Mouse (Mus musculus) embryonic facial prominence, embryonic 14.5 days (tissue): ENCODE data around the gene Rbpms2. TPM values are rescaled to one million over a fixed set of nuclear protein-coding genes. Genes with fewer than 3 reads are reported as not detected.
A peak's percentile ranks its signal among the peaks of the same experiment; 100 is the strongest.
"Not testable (repeated sequence)": the region's sequence is repeated elsewhere in the genome, so short reads cannot be mapped to it uniquely, and the experiment has no call there.

Experiments used
- ATAC-seq: fragments of 200-750 bp; cut with Nextera tagmentation; 2 replicates; pipeline ENCODE4 v1.8.0; 2017; ENCODE audit warnings: low read depth, moderate number of reproducible peaks, moderate TSS enrichment
- DNase-seq: peaks from one replicate; pipeline ENCODE4 v3.0.0-alpha.2; 2015; ENCODE audit warnings: low spot score
- H3K27ac ChIP-seq: fragments of 300-500 bp; sonication (generic); replicated peaks from 2 replicates; pipeline ENCODE4 v1.5.1; 2014; ENCODE audit warnings: low read depth, mild to moderate bottlenecking, low read length, moderate library complexity
- H3K27me3 ChIP-seq: fragments of 300-500 bp; sonication (generic); replicated peaks from 2 replicates; pipeline ENCODE4 v1.6.1; 2014; ENCODE audit warnings: low read length; ENCODE audit not compliant: control insufficient read depth, insufficient read depth
- H3K36me3 ChIP-seq: fragments of 300-500 bp; sonication (generic); 2 replicates; pipeline ENCODE4 v1.6.1; 2014; ENCODE audit warnings: low read length, mixed read lengths; ENCODE audit not compliant: control insufficient read depth, insufficient read depth
- H3K4me1 ChIP-seq: fragments of 300-500 bp; sonication (generic); 2 replicates; pipeline ENCODE4 v1.6.1; 2014; ENCODE audit warnings: antibody characterized with exemption, low read length; ENCODE audit not compliant: control insufficient read depth, insufficient read depth
- H3K4me2 ChIP-seq: fragments of 300-500 bp; sonication (generic); 2 replicates; pipeline ENCODE4 v1.6.1; 2014; ENCODE audit warnings: low read depth, mild to moderate bottlenecking, low read length, moderate library complexity, mixed read lengths
- H3K4me3 ChIP-seq: fragments of 300-500 bp; sonication (generic); 2 replicates; pipeline ENCODE4 v1.5.1; 2014; ENCODE audit warnings: low read depth, mild to moderate bottlenecking, low read length
- H3K9ac ChIP-seq: fragments of 300-500 bp; sonication (generic); 2 replicates; pipeline ENCODE4 v1.6.1; 2014; ENCODE audit warnings: low read depth, mild to moderate bottlenecking, low read length, moderate library complexity, mixed read lengths
- H3K9me3 ChIP-seq: fragments of 300-500 bp; sonication (generic); 2 replicates; pipeline ENCODE4 v1.6.1; 2016; ENCODE audit warnings: low read length; ENCODE audit not compliant: control insufficient read depth
- WGBS: fragments of 180-500 bp; shearing (Covaris S2); extraction: QIAGEN DNeasy Blood & Tissue Kit; methylation state at CpG from one replicate; pipeline ENCODE4 v1.1.7; 2014; 5-methylcytosine and 5-hydroxymethylcytosine counted together
- polyA plus RNA-seq: library from polyadenylated mRNA; unstranded; fragments of >200 nt; fragmentation: Nextera tagmentation; extraction: Ambion mirVana; gene quantifications from 2 replicates; pipeline ENCODE4 v1.2.1, GENCODE M21; 2014

Rbpms2 gene
- polyA plus RNA-seq, 1 experiment from 2014 or later = 13.6 TPM

DNA sequence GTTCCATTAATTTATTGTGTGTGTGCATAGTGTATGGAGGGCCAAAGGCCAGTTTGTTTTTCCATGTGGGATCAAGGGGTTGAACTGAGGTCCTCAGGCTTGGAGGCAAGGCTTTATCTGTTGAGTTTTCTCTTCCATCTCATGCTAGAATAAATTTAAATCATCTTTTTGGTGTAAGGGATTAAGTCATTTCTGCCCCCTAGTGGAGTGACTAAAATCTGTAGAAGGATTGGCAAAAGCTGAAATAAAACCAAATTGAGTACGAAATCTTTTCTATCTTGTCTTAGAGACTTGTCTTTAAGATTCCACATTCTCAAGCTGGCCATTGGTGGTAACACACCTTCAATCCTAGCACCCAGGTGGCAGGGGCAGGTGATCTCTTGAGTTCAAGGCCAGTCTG lies 53.5 kb downstream of the Rbpms2 start:
- Histone ChIP-seq H3K27me3 (no peaks in the 10 kb centered on the region), H3K36me3 (peaks cover 25% of the 10 kb centered on the region), H3K4me2 (no peak overlapping the region), H3K27ac (no peak overlapping the region), H3K9me3 (no peaks in the 10 kb centered on the region), H3K4me1 (peaks cover 29% of the 10 kb centered on the region), H3K9ac (no peak overlapping the region), H3K4me3 (no peak overlapping the region)
- WGBS = 75% methylated on average over 1 of the region's 1 CpGs
- no peak for DNase-seq
- no peak for ATAC-seq

GRCm38 (mm10) chr9:65684704-65685103 lies 55.3 kb downstream of the Rbpms2 start:
- 88% methylated on average over 2 of the region's 2 CpGs for WGBS
- H3K27me3 ChIP-seq = no peaks in the 10 kb centered on the region
- H3K4me2 ChIP-seq = no peak overlapping the region

GRCm38 (mm10) chr9:65689869-65690268 lies 60.4 kb downstream of the Rbpms2 start:
- WGBS = 60% methylated on average over 1 of the region's 2 CpGs

More at GRCm38 (mm10) chr9:65684704-65685103, 55.3 kb downstream of the Rbpms2 start:
- H3K4me1 ChIP-seq = peaks cover 13% of the 10 kb centered on the region
- peaks cover 34% of the 10 kb centered on the region for H3K36me3 ChIP-seq
- H3K27ac ChIP-seq = no peak overlapping the region
- H3K9me3 ChIP-seq = no peaks in the 10 kb centered on the region
- H3K4me3 ChIP-seq = no peak overlapping the region
- DNase-seq (no peak), ATAC-seq (no peak)
- H3K9ac ChIP-seq = no peak overlapping the region

DNA sequence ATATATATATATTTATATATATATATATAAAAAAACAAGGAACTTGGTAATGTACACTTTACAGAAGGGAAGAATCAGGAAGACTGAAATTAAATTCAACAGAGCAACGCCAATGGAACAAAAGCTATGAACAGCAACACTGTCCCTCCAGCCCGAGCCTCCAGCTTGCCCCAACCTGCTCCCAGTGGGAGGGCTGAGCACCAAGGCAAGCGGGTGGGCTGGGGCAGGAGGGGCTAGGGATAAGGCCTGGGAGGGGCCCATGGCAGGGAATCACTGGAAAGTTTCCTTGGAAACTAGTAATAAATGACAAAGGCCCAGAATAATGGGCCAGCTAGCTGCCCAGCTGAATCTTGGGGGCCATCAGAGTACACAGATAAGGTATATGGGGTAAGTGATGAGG lies 63.0 kb downstream of the Rbpms2 start:
- no peaks in the 10 kb centered on the region for H3K9me3 ChIP-seq
- DNase-seq (no peak), ATAC-seq (no peak)
- H3K27ac ChIP-seq = peak overlapping the region; percentile 65; the same call in 1 of the 2 replicates
- WGBS = 50% methylated on average over 3 of the region's 3 CpGs
- H3K36me3 ChIP-seq = peaks cover 76% of the 10 kb centered on the region
- no peaks in the 10 kb centered on the region for H3K27me3 ChIP-seq
- H3K4me2 ChIP-seq = no peak overlapping the region
- no peak overlapping the region for H3K9ac ChIP-seq
- no peak overlapping the region for H3K4me3 ChIP-seq
- no peaks in the 10 kb centered on the region for H3K4me1 ChIP-seq

More at GRCm38 (mm10) chr9:65689869-65690268, 60.4 kb downstream of the Rbpms2 start:
- not testable (repeated sequence) for H3K4me3 ChIP-seq, H3K9ac ChIP-seq, H3K27ac ChIP-seq, H3K27me3 ChIP-seq, H3K4me1 ChIP-seq, DNase-seq, H3K9me3 ChIP-seq, H3K4me2 ChIP-seq
- H3K36me3 ChIP-seq = peaks cover 67% of the 10 kb centered on the region
- ATAC-seq = peak; percentile 34; the same call in 1 of the 2 replicates

DNA sequence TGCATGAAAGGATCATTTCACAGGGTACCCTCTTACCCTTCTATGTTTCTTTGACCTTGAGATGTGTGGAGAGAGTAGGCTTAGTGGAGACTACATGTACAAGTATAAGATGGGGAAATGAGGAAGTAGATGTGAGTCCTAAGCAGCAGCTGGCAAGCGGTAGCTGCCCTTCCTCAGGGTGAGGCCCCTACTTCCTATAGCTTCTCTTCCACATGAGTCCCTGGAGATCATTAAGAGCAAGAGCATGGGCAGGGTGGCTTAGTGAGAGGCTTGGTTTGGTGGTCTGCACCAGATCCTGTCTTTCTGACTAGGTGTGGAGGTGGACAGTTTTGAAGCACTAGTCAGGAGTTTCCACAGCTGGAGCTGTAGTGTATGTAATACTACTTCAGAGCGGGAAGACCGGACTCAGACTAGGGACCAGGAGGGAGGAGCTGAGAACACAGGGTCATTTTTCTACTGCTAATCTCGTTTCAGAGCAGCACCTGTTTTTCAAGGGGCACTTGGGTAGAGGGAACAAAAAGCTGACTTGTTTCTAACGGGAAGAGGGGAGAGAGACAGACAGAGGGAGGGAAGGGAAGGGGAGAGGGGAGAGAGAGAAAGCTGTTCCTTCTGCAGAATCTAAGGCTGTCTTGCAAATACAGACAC lies 63.6 kb downstream of the Rbpms2 start:
- Histone ChIP-seq H3K27me3 (no peaks in the 10 kb centered on the region), H3K36me3 (peaks cover 76% of the 10 kb centered on the region), H3K27ac (peak overlapping the region; percentile 65; the same call in 1 of the 2 replicates), H3K9me3 (no peaks in the 10 kb centered on the region), H3K9ac (no peak overlapping the region), H3K4me3 (no peak overlapping the region), H3K4me2 (no peak overlapping the region), H3K4me1 (no peaks in the 10 kb centered on the region)
- WGBS = 38% methylated on average over 5 of the region's 5 CpGs
- peak; percentile 24; the same call in 1 of the 2 replicates for ATAC-seq
- DNase-seq = peak; percentile 48

DNA sequence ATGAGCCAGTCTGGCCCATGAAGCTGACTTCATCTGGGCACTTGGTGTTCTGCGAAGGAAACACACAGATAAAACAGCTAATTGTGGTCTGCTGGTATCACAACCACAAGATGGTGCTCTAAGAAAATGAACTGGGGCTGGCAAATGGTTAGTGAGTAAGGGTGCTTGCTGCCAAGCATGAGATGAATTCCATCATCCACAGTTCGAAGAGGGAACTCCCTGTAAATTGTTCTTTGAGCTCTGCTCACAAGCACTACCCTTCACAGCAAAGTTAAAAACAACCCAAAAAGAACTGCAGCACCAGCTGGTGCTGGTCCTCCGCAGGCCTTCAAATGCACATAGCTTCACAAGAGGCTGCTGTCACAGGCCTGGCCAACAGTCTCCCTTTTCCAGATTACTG lies 66.2 kb downstream of the Rbpms2 start:
- 56% methylated on average over 3 of the region's 3 CpGs for WGBS
- no peak for ATAC-seq
- Histone ChIP-seq H3K27me3 (no peaks in the 10 kb centered on the region), H3K36me3 (peaks cover 86% of the 10 kb centered on the region), H3K9ac (no peak overlapping the region), H3K4me1 (no peaks in the 10 kb centered on the region), H3K4me2 (no peak overlapping the region), H3K4me3 (no peak overlapping the region), H3K27ac (peak overlapping the region; percentile 23; the same call in 1 of the 2 replicates), H3K9me3 (no peaks in the 10 kb centered on the region)
- DNase-seq = peak; percentile 71

GRCm38 (mm10) chr9:65696337-65696736 lies 66.9 kb downstream of the Rbpms2 start:
- H3K4me3 ChIP-seq = no peak overlapping the region
- no peak for DNase-seq
- no peak overlapping the region for H3K9ac ChIP-seq
- H3K27me3 ChIP-seq = no peaks in the 10 kb centered on the region
- no peaks in the 10 kb centered on the region for H3K4me1 ChIP-seq
- ATAC-seq = no peak
- H3K27ac ChIP-seq = peak overlapping the region; percentile 23; the same call in 1 of the 2 replicates
- H3K4me2 ChIP-seq = no peak overlapping the region
- H3K9me3 ChIP-seq = no peaks in the 10 kb centered on the region
- H3K36me3 ChIP-seq = peaks cover 87% of the 10 kb centered on the region

DNA sequence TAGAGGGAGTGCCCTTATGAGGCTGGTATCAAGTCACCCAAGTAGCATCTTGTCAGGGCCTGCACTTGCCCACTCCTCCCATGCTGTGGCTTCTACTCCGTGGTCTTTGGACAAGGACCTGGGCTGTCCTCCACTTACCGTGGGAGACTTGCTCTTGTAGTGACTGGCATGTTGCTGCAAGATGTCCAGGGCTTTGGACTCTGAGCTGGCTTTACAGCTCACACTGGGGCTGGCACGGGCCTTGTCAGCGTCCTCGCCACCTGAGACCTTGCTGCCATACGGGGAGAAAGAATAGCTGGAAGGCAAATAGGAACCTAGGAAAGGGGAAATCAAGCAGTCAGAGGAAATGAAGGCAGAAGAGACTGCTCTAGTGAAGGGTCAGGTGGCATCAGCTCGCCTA lies 67.9 kb downstream of the Rbpms2 start:
- no peak overlapping the region for H3K4me2 ChIP-seq
- H3K27ac ChIP-seq = no peak overlapping the region
- H3K9me3 ChIP-seq = no peaks in the 10 kb centered on the region
- 83% methylated on average over 7 of the region's 7 CpGs for WGBS
- no peak overlapping the region for H3K9ac ChIP-seq
- DNase-seq (no peak), ATAC-seq (no peak)
- peaks cover 88% of the 10 kb centered on the region for H3K36me3 ChIP-seq
- H3K4me1 ChIP-seq = no peaks in the 10 kb centered on the region
- H3K4me3 ChIP-seq = no peak overlapping the region
- no peaks in the 10 kb centered on the region for H3K27me3 ChIP-seq

DNA sequence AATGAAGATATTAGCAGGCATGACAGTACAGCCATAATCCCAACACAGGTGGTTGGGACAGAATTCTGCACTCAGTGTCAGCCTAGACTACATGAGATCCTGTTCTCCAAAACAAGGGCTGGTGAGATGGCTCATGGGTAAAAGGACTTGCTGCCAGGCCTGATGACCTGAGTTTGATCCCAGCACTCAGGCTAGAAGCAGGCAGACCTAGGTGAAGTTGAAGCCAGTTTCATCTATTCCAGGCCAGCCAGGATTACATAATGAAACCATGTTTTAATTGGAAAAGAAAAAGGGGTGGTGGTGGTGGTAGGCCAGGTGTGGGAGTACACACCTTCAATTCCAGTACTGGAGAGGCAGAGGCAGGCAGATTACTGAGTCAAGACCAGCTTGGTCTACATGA lies 68.5 kb downstream of the Rbpms2 start:
- DNase-seq = no peak
- ATAC-seq = no peak
- Histone ChIP-seq H3K27me3 (no peaks in the 10 kb centered on the region), H3K36me3 (peaks cover 92% of the 10 kb centered on the region), H3K4me1 (no peaks in the 10 kb centered on the region), H3K9me3 (no peaks in the 10 kb centered on the region), H3K4me2 (no peak overlapping the region), H3K4me3 (no peak overlapping the region), H3K27ac (no peak overlapping the region), H3K9ac (no peak overlapping the region)
